Mouse (Mus musculus) ES-Bruce4 (cell line): ENCODE data around the gene Trrap. TPM values are rescaled to one million over a fixed set of nuclear protein-coding genes. Genes with fewer than 3 reads are reported as not detected.
A peak's percentile ranks its signal among the peaks of the same experiment; 100 is the strongest.

Experiments
- H3K27ac ChIP-seq: 2 replicates; pipeline ENCODE4 v1.5.1; 2012; ENCODE audit warnings: low read length, inconsistent platforms; ENCODE audit not compliant: insufficient read depth
- H3K27me3 ChIP-seq: 2 replicates; pipeline ENCODE4 v1.6.1; 2012; ENCODE audit warnings: mild to moderate bottlenecking, low read length, inconsistent platforms; ENCODE audit not compliant: control insufficient read depth, poor library complexity, insufficient read depth, severe bottlenecking
- H3K36me3 ChIP-seq: 2 replicates; pipeline ENCODE4 v1.6.1; 2012; ENCODE audit warnings: inconsistent platforms, mild to moderate bottlenecking, low read length, moderate library complexity; ENCODE audit not compliant: control insufficient read depth, poor library complexity, insufficient read depth, severe bottlenecking
- H3K4me1 ChIP-seq: one replicate; pipeline ENCODE4 v1.8.1; 2011; ENCODE audit warnings: low read length; ENCODE audit not compliant: control insufficient read depth, insufficient read depth
- H3K4me3 ChIP-seq: 2 replicates; pipeline ENCODE4 v1.5.1; 2011; ENCODE audit warnings: low read depth, mild to moderate bottlenecking, low read length
- H3K9ac ChIP-seq: 2 replicates; pipeline ENCODE4 v1.6.1; 2012; ENCODE audit warnings: low read depth, mild to moderate bottlenecking, inconsistent platforms; ENCODE audit not compliant: poor library complexity, severe bottlenecking
- H3K9me3 ChIP-seq: replicated peaks from 2 replicates; pipeline ENCODE4 v1.6.1; 2012; ENCODE audit warnings: mild to moderate bottlenecking, low read length, inconsistent platforms; ENCODE audit not compliant: control insufficient read depth, poor library complexity, insufficient read depth, severe bottlenecking
- CTCF ChIP-seq: IDR thresholded peaks from one replicate; pipeline ENCODE4 v1.8.1; 2011; ENCODE audit warnings: low read depth, low read length
- EP300 ChIP-seq: IDR thresholded peaks from 2 replicates; pipeline ENCODE4 v1.6.1; 2011; ENCODE audit warnings: low read depth, low read length; ENCODE audit not compliant: insufficient read depth
- POLR2A ChIP-seq: IDR thresholded peaks from one replicate; pipeline ENCODE4 v1.8.1; 2011; ENCODE audit warnings: low read length; ENCODE audit not compliant: insufficient read depth
- polyA plus RNA-seq: library from polyadenylated mRNA; stranded (reverse); fragments of >200 nt; gene quantifications from 2 replicates; pipeline ENCODE4 v1.2.4, GENCODE M21; 2011; ENCODE audit warnings: low read depth; ENCODE audit not compliant: missing spikeins, insufficient read depth, insufficient read length

Trrap gene
- polyA plus RNA-seq, 1 experiment = 106 TPM

DNA sequence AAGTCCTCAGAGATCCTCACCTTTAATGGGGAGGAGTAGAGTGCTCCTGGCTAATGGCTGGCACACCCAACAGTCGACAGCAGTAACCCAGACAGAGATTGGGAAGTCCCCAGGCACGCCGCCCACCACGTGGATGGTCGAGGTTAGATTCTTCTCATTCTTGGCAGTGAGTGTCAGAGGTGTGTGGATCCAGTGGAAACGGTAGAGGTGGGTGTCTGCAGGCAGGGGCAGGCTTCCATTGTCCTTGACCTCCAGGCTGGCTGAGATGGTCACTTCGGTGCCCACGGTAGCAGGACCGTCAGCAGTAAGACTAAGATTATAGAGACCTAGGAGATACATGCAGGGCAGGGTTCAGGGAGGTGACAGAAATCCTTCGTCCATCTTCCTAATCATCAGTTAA lies 12.3 kb upstream of the Trrap start:
- H3K36me3 ChIP-seq = no peaks in the 10 kb centered on the region
- no peak for TF ChIP-seq POLR2A
- TF ChIP-seq EP300 = no peak
- no peak for TF ChIP-seq CTCF
- no peak overlapping the region for H3K9ac ChIP-seq
- no peak overlapping the region for H3K4me3 ChIP-seq
- no peaks in the 10 kb centered on the region for H3K9me3 ChIP-seq
- H3K4me1 ChIP-seq = peaks cover 7% of the 10 kb centered on the region
- no peaks in the 10 kb centered on the region for H3K27me3 ChIP-seq
- no peak overlapping the region for H3K27ac ChIP-seq

DNA sequence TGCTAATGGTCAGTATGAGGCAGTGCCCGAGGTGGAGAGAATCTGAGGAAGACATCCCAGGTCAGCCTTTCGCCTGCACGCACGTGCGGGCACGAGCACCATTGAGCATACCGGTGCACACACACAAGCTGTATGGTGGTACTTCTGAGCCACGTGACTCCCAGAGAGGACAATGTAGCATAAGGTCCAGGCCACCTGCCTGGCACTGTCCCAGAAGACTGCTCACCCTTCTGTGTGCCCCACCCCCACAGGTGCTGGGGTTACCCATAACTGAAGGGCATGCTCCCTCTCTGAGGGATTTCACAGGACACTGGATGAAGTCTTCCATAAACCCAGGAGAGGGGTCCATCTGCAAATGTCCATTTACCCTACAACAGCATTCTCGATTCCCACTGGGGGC lies 10.1 kb upstream of the Trrap start:
- H3K36me3 ChIP-seq = no peaks in the 10 kb centered on the region
- no peaks in the 10 kb centered on the region for H3K9me3 ChIP-seq
- no peak overlapping the region for H3K27ac ChIP-seq
- H3K4me3 ChIP-seq = no peak overlapping the region
- TF ChIP-seq POLR2A (no peak), EP300 (no peak), CTCF (no peak)
- H3K27me3 ChIP-seq = no peaks in the 10 kb centered on the region
- no peak overlapping the region for H3K9ac ChIP-seq
- peaks cover 6% of the 10 kb centered on the region for H3K4me1 ChIP-seq

DNA sequence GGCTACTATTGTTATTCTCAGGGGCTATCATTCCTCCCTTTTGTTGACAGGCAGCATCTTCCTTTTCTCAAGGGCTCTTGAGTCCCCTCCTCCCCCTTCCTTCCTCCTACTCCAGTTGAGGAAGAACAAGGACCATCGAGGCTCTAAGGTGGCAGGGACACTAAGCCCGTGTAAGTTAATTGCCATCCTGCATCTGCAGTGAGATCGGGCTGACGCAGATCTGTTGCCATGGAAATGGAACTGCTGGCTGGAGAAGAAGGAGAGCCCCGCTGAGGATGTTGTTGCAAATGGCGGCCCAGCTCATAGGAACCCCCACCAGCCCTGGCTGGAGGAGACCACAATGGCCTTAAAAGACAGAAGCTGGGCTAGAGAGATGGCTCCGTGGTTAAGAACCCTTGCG lies 9.1 kb upstream of the Trrap start:
- Histone ChIP-seq H3K9ac (no peak overlapping the region), H3K36me3 (no peaks in the 10 kb centered on the region), H3K27ac (no peak overlapping the region), H3K9me3 (no peaks in the 10 kb centered on the region), H3K4me1 (peaks cover 4% of the 10 kb centered on the region), H3K27me3 (no peaks in the 10 kb centered on the region), H3K4me3 (no peak overlapping the region)
- TF ChIP-seq POLR2A (no peak), CTCF (no peak), EP300 (no peak)

DNA sequence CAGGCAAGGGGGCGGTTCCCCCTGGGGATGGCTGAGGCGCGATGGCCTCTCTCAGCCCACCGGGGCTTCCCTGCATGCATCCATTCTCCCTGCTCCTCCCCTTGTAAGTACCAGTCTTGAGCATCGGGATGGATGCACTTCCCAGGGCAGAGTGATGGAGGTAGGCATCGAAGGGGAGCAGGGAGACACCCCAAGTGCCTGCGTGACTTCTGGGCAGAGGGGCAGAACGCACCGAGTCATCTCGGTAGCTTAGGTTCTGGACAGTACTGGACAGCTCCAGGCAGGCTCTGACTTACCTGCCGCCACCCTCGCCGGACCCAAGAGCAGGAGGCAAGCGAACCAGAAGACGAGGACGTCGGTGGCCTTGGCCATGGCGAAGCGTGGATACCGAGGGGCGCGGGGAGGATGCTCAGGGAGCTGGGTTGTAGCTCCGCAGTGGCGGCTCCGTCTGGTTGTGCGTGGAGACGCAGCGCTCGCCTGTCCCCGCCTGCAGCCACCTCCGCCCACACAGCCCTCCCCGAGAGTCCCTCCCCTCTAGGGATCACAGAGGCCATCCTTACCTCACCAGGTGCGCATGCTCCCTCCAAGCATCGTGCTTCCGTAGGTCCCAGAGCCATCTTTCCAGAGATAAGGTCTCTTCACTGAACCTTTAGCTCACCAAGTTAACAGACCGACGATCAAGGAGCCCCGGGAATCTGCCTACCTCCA lies 6.2 kb upstream of the Trrap start, which contains the start of gene Tmem130:
Tmem130 (minus strand) TSS at position 658 of the 708 bp plus-strand sequence.
- no peak within 1 kb of the TSS for H3K27ac ChIP-seq
- H3K4me1 ChIP-seq = peaks cover 4% of the 10 kb centered on the region
- no peak within 1 kb of the TSS for H3K9ac ChIP-seq
- no peaks in the 10 kb centered on the region for H3K36me3 ChIP-seq
- H3K27me3 ChIP-seq = no peaks in the 10 kb centered on the region
- H3K4me3 ChIP-seq = peak within 1 kb of the TSS; percentile 65
- TF ChIP-seq POLR2A = no peak
- TF ChIP-seq CTCF = no peak
- no peak for TF ChIP-seq EP300
- H3K9me3 ChIP-seq = no peaks in the 10 kb centered on the region

DNA sequence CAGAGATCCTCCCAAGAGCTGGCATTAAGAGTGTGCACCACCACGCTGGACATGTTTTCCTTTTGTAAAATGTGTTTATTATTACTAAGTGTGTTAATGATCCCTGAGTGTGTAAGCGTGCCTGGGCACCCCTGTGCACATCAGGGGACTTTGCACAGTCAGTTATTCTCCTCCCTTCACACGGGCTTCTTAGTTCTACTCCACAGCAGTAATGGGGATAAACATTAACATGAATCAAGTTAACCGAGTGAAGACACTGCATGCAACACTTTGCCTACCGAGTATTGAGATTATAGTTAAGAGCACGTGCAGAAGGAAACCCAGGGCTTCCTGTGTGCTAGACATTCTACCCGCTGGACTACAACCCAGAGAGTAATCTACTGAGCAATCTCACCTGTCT lies 1.5 kb upstream of the Trrap start:
- Histone ChIP-seq H3K9ac (no peak overlapping the region), H3K4me3 (no peak overlapping the region), H3K27me3 (no peaks in the 10 kb centered on the region), H3K9me3 (no peaks in the 10 kb centered on the region), H3K4me1 (no peaks in the 10 kb centered on the region), H3K36me3 (no peaks in the 10 kb centered on the region), H3K27ac (no peak overlapping the region)
- no peak for TF ChIP-seq CTCF
- no peak for TF ChIP-seq EP300
- TF ChIP-seq POLR2A = no peak

DNA sequence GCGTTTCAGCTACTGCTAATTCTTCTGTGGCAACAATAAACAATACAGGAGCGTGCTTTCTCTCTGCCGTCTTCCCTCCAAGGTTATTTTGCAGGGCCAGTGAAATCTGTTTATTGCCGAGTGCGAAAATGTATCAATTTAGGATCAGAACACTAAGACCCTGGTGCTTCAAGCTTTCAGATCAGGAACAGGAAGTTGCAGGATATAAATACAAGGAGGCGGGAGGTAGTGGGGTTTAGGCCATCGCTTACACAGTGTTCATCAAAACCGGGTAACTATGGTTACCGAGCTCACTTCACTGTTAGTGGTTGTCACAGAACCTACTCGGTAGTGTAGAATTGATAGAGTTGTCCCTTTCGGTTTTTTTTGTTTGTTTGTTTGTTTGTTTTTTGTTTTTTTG lies 886 bp upstream of the Trrap start:
- TF ChIP-seq POLR2A (no peak), EP300 (no peak), CTCF (no peak)
- H3K4me3 ChIP-seq = no peak overlapping the region

More for the DNA sequence above, 886 bp upstream of the Trrap start:
- 0 out of 2 replicates have a peak, but pooled peaks cover 3% of the 10 kb centered on the region for H3K36me3 ChIP-seq
- no peaks in the 10 kb centered on the region for H3K9me3 ChIP-seq
- no peaks in the 10 kb centered on the region for H3K4me1 ChIP-seq
- H3K9ac ChIP-seq = no peak overlapping the region
- H3K27me3 ChIP-seq = no peaks in the 10 kb centered on the region
- no peak overlapping the region for H3K27ac ChIP-seq
